Mouse (Mus musculus) MEL (cell line): ENCODE data around the gene Stx18. TPM values are rescaled to one million over a fixed set of nuclear protein-coding genes. Genes with fewer than 3 reads are reported as not detected.

Experiments used
- DNase-seq: peaks from one replicate; pipeline ENCODE4 v3.0.0; 2011; ENCODE audit warnings: low read depth, low spot score
- H3K27ac ChIP-seq: 2 replicates; pipeline ENCODE4 v1.5.1; 2012; ENCODE audit warnings: low read depth, mild to moderate bottlenecking, control low read depth, low read length, moderate library complexity; ENCODE audit not compliant: control insufficient read depth
- H3K27me3 ChIP-seq, 2 experiments: fragments of 150-350 bp in 1 of 2; sonication (generic) in 1 of 2; 2 replicates each; pipeline ENCODE4 v1.6.1; 2012; ENCODE audit warnings: low read length in 2 of 2, mild to moderate bottlenecking in 2 of 2, improper control_type of control experiment in 1 of 2, moderate library complexity in 1 of 2; ENCODE audit not compliant: insufficient read depth in 2 of 2, control insufficient read depth in 1 of 2
- H3K36me3 ChIP-seq, 2 experiments: 2 replicates each; pipeline ENCODE4 v1.6.1; 2012 to 2014; ENCODE audit warnings: low read length in 2 of 2, improper control_type of control experiment in 1 of 2, inconsistent platforms in 1 of 2, mild to moderate bottlenecking in 1 of 2; ENCODE audit not compliant: insufficient read depth in 2 of 2, control insufficient read depth in 1 of 2
- H3K4me1 ChIP-seq, 2 experiments: fragments of 150-350 bp in 1 of 2; sonication (generic) in 1 of 2; 2 replicates each; pipeline ENCODE4 v1.6.1; 2012; ENCODE audit warnings: low read length in 2 of 2, improper control_type of control experiment in 1 of 2, mild to moderate bottlenecking in 1 of 2; ENCODE audit not compliant: insufficient read depth in 2 of 2, control insufficient read depth in 1 of 2
- H3K4me3 ChIP-seq, 2 experiments: fragments of 150-350 bp in 1 of 2; sonication (generic) in 1 of 2; 2 replicates each; pipeline ENCODE4 v1.5.1; 2012; ENCODE audit warnings: low read depth in 2 of 2, low read length in 2 of 2, mild to moderate bottlenecking in 2 of 2, moderate library complexity in 2 of 2, control low read depth in 1 of 2, improper control_type of control experiment in 1 of 2; ENCODE audit not compliant: control insufficient read depth in 1 of 2, insufficient read depth in 1 of 2
- H3K79me2 ChIP-seq: 2 replicates; pipeline ENCODE4 v1.6.1; 2012; ENCODE audit warnings: mild to moderate bottlenecking, low read length, moderate library complexity; ENCODE audit not compliant: control insufficient read depth, poor library complexity, insufficient read depth
- H3K9ac ChIP-seq: 2 replicates; pipeline ENCODE4 v1.6.1; 2012; ENCODE audit warnings: low read depth, mild to moderate bottlenecking, control low read depth, low read length, moderate library complexity; ENCODE audit not compliant: control insufficient read depth, poor library complexity, severe bottlenecking
- H3K9me3 ChIP-seq: fragments of 150-350 bp; sonication (generic); replicated peaks from 2 replicates; pipeline ENCODE4 v1.6.1; 2012; ENCODE audit warnings: mild to moderate bottlenecking, low read length, improper control_type of control experiment, moderate library complexity; ENCODE audit not compliant: insufficient read depth
- CHD1 ChIP-seq: IDR thresholded peaks from 2 replicates; pipeline ENCODE4 v1.6.1; 2012; ENCODE audit warnings: low read depth, mild to moderate bottlenecking, inconsistent platforms, low read length, improper control_type of control experiment
- CTCF ChIP-seq, 3 experiments: IDR thresholded peaks in 2 of 3; conservative IDR thresholded peaks in 1 of 3; 2 replicates each; pipeline ENCODE4 v1.5.1; 2011 to 2012; ENCODE audit warnings: low read length in 3 of 3, low read depth in 2 of 3, mild to moderate bottlenecking in 2 of 3, improper control_type of control experiment in 1 of 3, inconsistent platforms in 1 of 3, mixed read lengths in 1 of 3, moderate library complexity in 1 of 3; ENCODE audit not compliant: control insufficient read depth in 1 of 3, insufficient read depth in 1 of 3, poor library complexity in 1 of 3, severe bottlenecking in 1 of 3
- E2F4 ChIP-seq: IDR thresholded peaks from 2 replicates; pipeline ENCODE4 v1.6.1; 2011; ENCODE audit warnings: low read depth, low read length, improper control_type of control experiment, borderline replicate concordance
- ETS1 ChIP-seq: IDR thresholded peaks from 2 replicates; pipeline ENCODE4 v1.6.1; 2012; ENCODE audit warnings: low read depth, mild to moderate bottlenecking, inconsistent platforms, low read length, improper control_type of control experiment, moderate library complexity
- HCFC1 ChIP-seq: IDR thresholded peaks from 2 replicates; pipeline ENCODE4 v1.6.1; 2012; ENCODE audit warnings: low read depth, mild to moderate bottlenecking, inconsistent platforms, low read length, improper control_type of control experiment, moderate library complexity
- MAZ ChIP-seq: IDR thresholded peaks from 2 replicates; pipeline ENCODE4 v1.6.1; 2012; ENCODE audit warnings: low read depth, mild to moderate bottlenecking, inconsistent platforms, low read length, improper control_type of control experiment
- MXI1 ChIP-seq: IDR thresholded peaks from 2 replicates; pipeline ENCODE4 v1.6.1; 2011; ENCODE audit warnings: mild to moderate bottlenecking, low read depth, low read length, improper control_type of control experiment
- MYB ChIP-seq: IDR thresholded peaks from 2 replicates; pipeline ENCODE4 v1.6.1; 2011; ENCODE audit warnings: mild to moderate bottlenecking, low read depth, low read length, improper control_type of control experiment
- MYC ChIP-seq: IDR thresholded peaks from 2 replicates; pipeline ENCODE4 v1.6.1; 2011; ENCODE audit warnings: low read depth, mild to moderate bottlenecking, low read length, improper control_type of control experiment, moderate library complexity
- NRF1 ChIP-seq: IDR thresholded peaks from 2 replicates; pipeline ENCODE4 v1.6.1; 2014; ENCODE audit warnings: low read depth, mild to moderate bottlenecking, inconsistent platforms, low read length, improper control_type of control experiment, moderate library complexity; ENCODE audit not compliant: poor library complexity, insufficient read depth, severe bottlenecking
- POLR2A ChIP-seq, 2 experiments: IDR thresholded peaks; 2 replicates each; pipeline ENCODE4 v1.6.1; 2011 to 2012; ENCODE audit warnings: low read length in 2 of 2, mild to moderate bottlenecking in 2 of 2, control low read depth in 1 of 2, improper control_type of control experiment in 1 of 2, low read depth in 1 of 2, moderate library complexity in 1 of 2; ENCODE audit not compliant: control insufficient read depth in 1 of 2, insufficient read depth in 1 of 2, poor library complexity in 1 of 2
- POLR2AphosphoS2 ChIP-seq: IDR thresholded peaks from 2 replicates; pipeline ENCODE4 v1.6.1; 2011; ENCODE audit warnings: low read length, improper control_type of control experiment
- TAL1 ChIP-seq: IDR thresholded peaks from 2 replicates; pipeline ENCODE4 v1.6.1; 2012; ENCODE audit warnings: mild to moderate bottlenecking, inconsistent platforms, low read length, moderate library complexity, mixed read lengths
- TBP ChIP-seq: IDR thresholded peaks from 2 replicates; pipeline ENCODE4 v1.8.0; 2011; ENCODE audit warnings: low read depth, low read length, improper control_type of control experiment
- USF2 ChIP-seq, 2 experiments: IDR thresholded peaks; 2 replicates each; pipeline ENCODE4 v1.6.1; 2011 to 2012; ENCODE audit warnings: improper control_type of control experiment in 2 of 2, low read length in 2 of 2, borderline replicate concordance in 1 of 2, inconsistent platforms in 1 of 2, low read depth in 1 of 2, mild to moderate bottlenecking in 1 of 2; ENCODE audit not compliant: insufficient read depth in 1 of 2
- ZC3H11A ChIP-seq: IDR thresholded peaks from 2 replicates; pipeline ENCODE4 v1.6.1; 2012; ENCODE audit warnings: low read depth, mild to moderate bottlenecking, inconsistent platforms, low read length, improper control_type of control experiment
- ZKSCAN1 ChIP-seq: IDR thresholded peaks from 2 replicates; pipeline ENCODE4 v1.6.1; 2012; ENCODE audit warnings: low read depth, mild to moderate bottlenecking, inconsistent platforms, low read length, improper control_type of control experiment, moderate library complexity
- polyA plus RNA-seq, 2 experiments: library from polyadenylated mRNA; stranded (reverse) in 1 of 2; unstranded in 1 of 2; fragments of >175 nt in 1 of 2; fragments of >200 nt in 1 of 2; gene quantifications; 2 replicates each; pipeline versions ENCODE4 v1.2.1 to v1.2.4; 2012; ENCODE audit warnings: low replicate concordance in 2 of 2, low read depth in 1 of 2; ENCODE audit not compliant: insufficient read length in 2 of 2, insufficient read depth in 1 of 2, missing spikeins in 1 of 2
- total RNA-seq: library from RNA; depleted of rRNA; stranded (reverse); fragments of 300-350 nt; gene quantifications from 2 replicates; pipeline ENCODE4 v1.2.3, GENCODE M21; 2012

Gene Stx18
- total and polyA plus RNA-seq, 3 experiments = 44.0 to 44.4 TPM; not detected in 1

- no peaks in the 10 kb centered on the region for H3K36me3 ChIP-seq
- H3K9ac ChIP-seq = no peak overlapping the region
- no peak overlapping the region for H3K4me3 ChIP-seq
- no peaks in the 10 kb centered on the region for H3K27me3 ChIP-seq
- H3K9me3 ChIP-seq = no peaks in the 10 kb centered on the region
- H3K79me2 ChIP-seq = no peaks in the 10 kb centered on the region
- DNase-seq = no peak
- H3K4me1 ChIP-seq = no peaks in the 10 kb centered on the region
- H3K27ac ChIP-seq = no peak overlapping the region
- TF ChIP-seq MAZ (no peak), CTCF (IDR thresholded peaks at IDR 0.05 in 2 of 3, conservative IDR thresholded peaks at IDR 0.05 in 1 of 3; ENCODE audit: control insufficient read depth in 1 of 3, insufficient read depth in 1 of 3, low read depth in 2 of 3, low read length in 3 of 3, poor library complexity in 1 of 3, severe bottlenecking in 1 of 3) (no peak), MYB (no peak)
Measured at GRCm38 (mm10) chr5:38151264-38151663, 112.7 kb downstream of the Stx18 start.

DNA sequence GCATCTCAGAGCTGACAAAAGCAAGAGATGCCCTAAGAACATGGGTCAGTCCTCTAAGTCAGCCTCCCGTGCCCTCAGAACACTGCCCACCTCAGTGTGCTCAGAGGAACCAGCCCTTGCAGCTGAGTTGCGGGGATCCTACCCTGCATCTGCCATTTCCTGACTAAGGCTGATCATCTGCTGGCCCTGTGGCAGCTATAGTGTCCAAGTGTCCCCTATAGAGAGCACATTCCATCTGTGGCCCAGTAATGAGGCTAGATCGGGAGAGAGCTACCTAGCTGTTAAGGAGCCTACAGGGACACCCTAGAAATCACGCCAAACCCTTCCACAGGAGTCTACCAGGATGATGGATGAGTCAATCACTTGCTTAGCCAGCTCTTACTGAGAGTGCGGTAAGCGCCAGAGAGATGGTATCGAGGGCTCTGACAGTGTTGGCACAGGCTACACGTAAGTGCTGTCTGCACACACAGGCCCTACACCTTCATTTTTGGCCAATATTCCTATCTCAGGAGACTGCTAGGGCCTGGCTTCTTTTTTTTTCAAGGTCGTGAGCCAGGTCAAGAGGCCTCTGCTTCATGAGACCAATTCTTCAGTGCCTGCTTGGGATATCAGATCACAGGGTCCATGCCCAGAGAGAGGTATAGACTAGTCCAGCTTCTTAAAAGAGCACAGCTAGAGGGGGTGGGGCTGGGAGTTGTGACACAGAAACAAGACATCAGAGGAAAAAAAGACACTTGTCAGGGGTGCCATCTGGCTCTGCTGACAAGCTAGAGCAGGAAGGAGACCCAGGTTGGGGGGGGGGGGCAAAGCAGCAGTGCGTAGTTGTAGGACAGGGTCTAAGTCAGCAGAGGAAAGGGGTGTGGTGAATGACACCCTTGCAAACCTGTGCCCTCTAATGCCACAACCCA, 113.9 kb downstream of the Stx18 start:
- H3K4me1 ChIP-seq = no peaks in the 10 kb centered on the region
- no peaks in the 10 kb centered on the region for H3K9me3 ChIP-seq
- TF ChIP-seq MXI1 = no peak
- H3K27ac ChIP-seq = no peak overlapping the region
- DNase-seq = no peak
- H3K36me3 ChIP-seq = no peaks in the 10 kb centered on the region
- H3K27me3 ChIP-seq = no peaks in the 10 kb centered on the region
- no peak overlapping the region for H3K9ac ChIP-seq
- H3K4me3 ChIP-seq = no peak overlapping the region
- no peaks in the 10 kb centered on the region for H3K79me2 ChIP-seq

DNA sequence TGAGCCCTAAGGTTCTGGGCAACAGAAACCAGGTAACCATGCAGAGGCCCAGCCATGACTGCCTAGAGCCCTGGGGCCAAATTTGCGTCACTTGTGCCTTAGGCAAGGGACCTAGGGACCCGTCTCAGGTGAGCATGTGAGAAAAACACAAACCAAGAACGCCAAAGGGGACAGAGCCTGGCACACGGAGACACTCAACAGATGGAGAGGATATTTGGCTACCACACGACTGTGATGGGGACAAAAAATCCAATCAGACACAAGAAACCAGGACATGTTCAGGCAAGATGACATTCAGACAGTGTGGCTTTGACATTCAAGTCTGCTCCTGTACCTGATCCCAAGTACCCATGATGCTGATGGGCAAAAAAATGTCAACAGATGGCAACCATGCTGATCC, 115.1 kb downstream of the Stx18 start:
- H3K36me3 ChIP-seq = no peaks in the 10 kb centered on the region
- no peak for TF ChIP-seq CHD1
- TF ChIP-seq HCFC1 = no peak
- no peak for TF ChIP-seq MAZ
- DNase-seq = no peak
- H3K9me3 ChIP-seq = no peaks in the 10 kb centered on the region
- no peak overlapping the region for H3K4me3 ChIP-seq
- H3K4me1 ChIP-seq = no peaks in the 10 kb centered on the region
- H3K9ac ChIP-seq = no peak overlapping the region
- no peaks in the 10 kb centered on the region for H3K27me3 ChIP-seq
- H3K79me2 ChIP-seq = no peaks in the 10 kb centered on the region
- no peak overlapping the region for H3K27ac ChIP-seq

DNA sequence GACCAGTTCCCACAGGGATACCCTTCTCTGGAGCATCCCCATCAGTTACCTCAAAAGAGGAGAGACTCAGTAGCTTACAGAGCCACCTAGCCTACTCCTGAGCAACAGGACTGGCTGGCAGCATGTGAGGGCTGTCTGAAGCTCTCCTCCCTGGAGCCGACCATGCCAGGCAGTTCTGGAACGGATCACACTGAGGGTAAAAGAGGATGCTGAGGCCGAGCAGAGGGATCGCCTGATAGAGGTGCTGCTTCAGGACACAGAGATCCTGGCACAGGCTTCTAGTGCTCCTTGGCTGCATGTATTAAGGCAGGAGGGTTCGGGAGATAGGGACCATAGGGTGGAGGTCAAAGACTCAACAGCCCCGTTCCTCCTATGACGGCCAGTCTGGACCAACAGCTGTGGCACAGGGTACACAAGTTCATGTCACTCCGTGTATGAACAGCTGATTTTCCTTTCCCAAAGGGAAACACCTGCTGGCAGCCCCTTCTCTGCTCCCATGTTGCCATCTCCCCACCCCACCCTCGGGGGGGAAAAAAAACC, 119.0 kb downstream of the Stx18 start:
- H3K27me3 ChIP-seq = no peaks in the 10 kb centered on the region
- no peaks in the 10 kb centered on the region for H3K36me3 ChIP-seq

More for the DNA sequence above, 119.0 kb downstream of the Stx18 start:
- Histone ChIP-seq H3K27ac (no peak overlapping the region), H3K9ac (no peak overlapping the region), H3K4me1 (no peaks in the 10 kb centered on the region), H3K4me3 (no peak overlapping the region), H3K9me3 (no peaks in the 10 kb centered on the region), H3K79me2 (no peaks in the 10 kb centered on the region)
- no peak for TF ChIP-seq TBP
- no peak for TF ChIP-seq MYB
- TF ChIP-seq POLR2AphosphoS2 = no peak
- no peak for TF ChIP-seq MXI1
- no peak for TF ChIP-seq ZKSCAN1
- TF ChIP-seq MYC = no peak
- TF ChIP-seq TAL1 = no peak
- no peak for TF ChIP-seq NRF1
- TF ChIP-seq ZC3H11A = no peak
- no peak for TF ChIP-seq POLR2A (IDR thresholded peaks at IDR 0.05; ENCODE audit: control insufficient read depth in 1 of 2, insufficient read depth in 1 of 2, low read depth in 1 of 2, low read length in 2 of 2, poor library complexity in 1 of 2)
- TF ChIP-seq ETS1 = no peak
- TF ChIP-seq E2F4 = no peak
- no peak for TF ChIP-seq USF2 (IDR thresholded peaks at IDR 0.05; ENCODE audit: borderline replicate concordance in 1 of 2, insufficient read depth in 1 of 2, low read depth in 1 of 2, low read length in 2 of 2)
- TF ChIP-seq CHD1 = no peak
- no peak for DNase-seq
